Mouse (Mus musculus) layer of hippocampus, postnatal 25 days (tissue): ENCODE results near the gene Rffl. TPM values are rescaled to one million over a fixed set of nuclear protein-coding genes. Genes with fewer than 3 reads are reported as not detected.

ENCODE experiments used
- DNase-seq, 2 experiments: peaks; one replicate each; pipeline ENCODE4 v3.0.0; 2022; ENCODE audit warnings: mixed read lengths in 2 of 2, low spot score in 1 of 2; ENCODE audit errors: extremely low spot score in 1 of 2
- total RNA-seq, 2 experiments: library from RNA; stranded (reverse); gene quantifications; 2 replicates each; pipeline ENCODE4 v1.2.3; 2021

Gene Rffl
- total RNA-seq: 10 to 100 TPM; 13.5 to 14.5 TPM

GRCm38 (mm10) chr11:82871031-82871446 lies at the start of gene Rffl:
Gene Rffl (minus strand): TSS chr11:82871210.
- peak; percentile 90 to 99 for DNase-seq

- DNase-seq: no peak
Observed at GRCm38 (mm10) chr11:82920768-82921167, 49.8 kb upstream of the Rffl start.

GRCm38 (mm10) chr11:82914711-82915352 lies 43.8 kb upstream of the Rffl start:
- peak; percentile 49 to 85 for DNase-seq

- no peak for DNase-seq
Observed at GRCm38 (mm10) chr11:82910679-82911389, 39.8 kb upstream of the Rffl start.

- DNase-seq: no peak
Observed at GRCm38 (mm10) chr11:82910250-82910649, 39.2 kb upstream of the Rffl start, which contains the start of gene Unc45b. Gene Unc45b (plus strand): TSS chr11:82910550.

GRCm38 (mm10) chr11:82908608-82908989 lies 37.6 kb upstream of the Rffl start:
- DNase-seq: no peak

- peak; percentile 92 to 99 for DNase-seq
Observed at GRCm38 (mm10) chr11:82907651-82908607, 36.9 kb upstream of the Rffl start, which contains the start of gene Nle1. Gene Nle1 (minus strand): TSS chr11:82908411.

GRCm38 (mm10) chr11:82905816-82906215 lies 34.8 kb upstream of the Rffl start:
- no peak for DNase-seq

GRCm38 (mm10) chr11:82904952-82905351 lies 33.9 kb upstream of the Rffl start:
- DNase-seq: no peak

- no peak for DNase-seq
Observed at GRCm38 (mm10) chr11:82901606-82902310, 30.7 kb upstream of the Rffl start.

GRCm38 (mm10) chr11:82899720-82900119 lies 28.7 kb upstream of the Rffl start:
- DNase-seq: no peak

- no peak for DNase-seq
Observed at GRCm38 (mm10) chr11:82897478-82897877, 26.5 kb upstream of the Rffl start.

GRCm38 (mm10) chr11:82891936-82892335 lies 20.9 kb upstream of the Rffl start, which contains the start of gene Fndc8:
Gene Fndc8 (plus strand): TSS chr11:82892124.
- DNase-seq: no peak

- peak; percentile 87 to 94 for DNase-seq
Observed at GRCm38 (mm10) chr11:82890342-82890762, 19.3 kb upstream of the Rffl start, which contains the start of gene Rad51d. Gene Rad51d (minus strand): TSS chr11:82890614.

GRCm38 (mm10) chr11:82889524-82890341 lies 18.7 kb upstream of the Rffl start:
- DNase-seq: no peak

- DNase-seq: no peak
Observed at GRCm38 (mm10) chr11:82888491-82888946, 17.5 kb upstream of the Rffl start.

GRCm38 (mm10) chr11:82886559-82886958 lies 15.5 kb upstream of the Rffl start:
- DNase-seq: no peak

GRCm38 (mm10) chr11:82883180-82883579 lies 12.2 kb upstream of the Rffl start:
- DNase-seq: no peak
